In genomic region chr11:97799994-97800690, GRCm38 (mm10) we compare ENCODE assay signal across 8 mouse cellular contexts. TPM values are rescaled to one million over a fixed set of nuclear protein-coding genes. Genes with fewer than 3 reads are reported as not detected.
DNase-seq lines count a peak whose midpoint lies in the region; ATAC-seq and TF ChIP-seq lines count a peak whose summit lies in the region.

No protein-coding gene starts in this region.

- intact Hi-C loops in heart, adult 2 months (cut with DNase I), result loop anchor here (2.0 kb wide), 2 partner anchors 17 to 41 kb away; partner anchors contain the start of gene B230217C12Rik

- peaks cover 19% of the 10 kb centered on the region for H3K4me1 ChIP-seq in heart, adult 2 months (ENCODE audit: control insufficient read depth, insufficient read depth, low read length)
- peaks cover 27% of the 10 kb centered on the region for H3K4me1 ChIP-seq in kidney, adult 2 months (ENCODE audit: control insufficient read depth, insufficient read depth, low read length)
- peaks cover 45% of the 10 kb centered on the region for H3K4me1 ChIP-seq in lung, embryonic 16.5 days (replicated peaks; ENCODE audit: control insufficient read depth, insufficient read depth, low read length)
- H3K4me1 ChIP-seq in olfactory bulb, adult 2 months (ENCODE audit: control insufficient read depth, insufficient read depth, low read length), result peaks cover 22% of the 10 kb centered on the region

- TF ChIP-seq CTCF in Patski (IDR thresholded peaks at IDR 0.05), result no peak
- no peak for TF ChIP-seq CTCF in heart, adult 2 months (IDR thresholded peaks at IDR 0.05)
- no peak for TF ChIP-seq CTCF in kidney, adult 2 months (conservative IDR thresholded peaks at IDR 0.05; ENCODE audit: insufficient read depth, insufficient read length, low read depth, low read length)
- TF ChIP-seq CTCF in olfactory bulb, adult 2 months (IDR thresholded peaks at IDR 0.05; ENCODE audit: insufficient read depth, low read depth, low read length), result no peak

- POLR2A ChIA-PET in Patski (lab: Charles Lee), result interaction anchor here (0.6 to 6.7 kb wide), 5 partner anchors 11 to 212 kb away, joined by 3 to 133 read pairs (median 3); partner anchors contain the start of gene Fbxo47

- TF ChIP-seq EP300 in heart, adult 2 months (IDR thresholded peaks at IDR 0.05; ENCODE audit: insufficient read depth, low read depth, low read length), result 0 out of 2 replicates have a peak, but pooled peaks have one; percentile 7

- H3K4me3 ChIP-seq in heart, adult 2 months, result peak overlapping the region; percentile 99
- H3K4me3 ChIP-seq in kidney, adult 2 months (ENCODE audit: insufficient read depth, low read depth, low read length), result peak overlapping the region; percentile 90
- H3K4me3 ChIP-seq in lung, embryonic 16.5 days (ENCODE audit: low read length), result peak overlapping the region; percentile 94
- peak overlapping the region; percentile 85 for H3K4me3 ChIP-seq in olfactory bulb, adult 2 months (ENCODE audit: insufficient read depth, low read depth, low read length)

- peak; percentile 54 to 66 for DNase-seq in B cell, adult 2 months
- DNase-seq in Patski (ENCODE audit: low read depth, low spot score), result no peak
- peak; percentile 77 for DNase-seq in embryo, embryonic 10.5 days (ENCODE audit: low spot score)
- peak; percentile 86 to 91 for DNase-seq in heart, adult 2 months
- peak; percentile 92 for DNase-seq in kidney, adult 2 months
- peak; percentile 73 to 84 for DNase-seq in urinary bladder, postnatal 36 days (ENCODE audit: low spot score in 2 of 2)

- WGBS in heart, adult 2 months, result 1% methylated on average over 32 of the region's 43 CpGs
- WGBS in kidney, adult 2 months, result under 1% methylated on average over 39 of the region's 43 CpGs
- WGBS in lung, embryonic 16.5 days, result 0% methylated on average over 27 of the region's 43 CpGs
- WGBS in olfactory bulb, adult 2 months, result under 1% methylated on average over 34 of the region's 43 CpGs

- peak overlapping the region; percentile 99 for H3K27ac ChIP-seq in heart, adult 2 months
- peak overlapping the region; percentile 96 for H3K27ac ChIP-seq in kidney, adult 2 months (ENCODE audit: insufficient read depth, low read depth, low read length)
- H3K27ac ChIP-seq in lung, embryonic 16.5 days (ENCODE audit: low read length), result peak overlapping the region; percentile 100
- H3K27ac ChIP-seq in olfactory bulb, adult 2 months (ENCODE audit: insufficient read depth, low read depth, low read length), result peak overlapping the region; percentile 89

- peaks cover 9% of the 10 kb centered on the region for H3K36me3 ChIP-seq in heart, adult 2 months (ENCODE audit: control insufficient read depth, insufficient read depth, low read length)
- H3K36me3 ChIP-seq in kidney, adult 2 months (ENCODE audit: control insufficient read depth, insufficient read depth, low read length), result no peaks in the 10 kb centered on the region
- no peaks in the 10 kb centered on the region for H3K36me3 ChIP-seq in lung, embryonic 16.5 days (ENCODE audit: control insufficient read depth, insufficient read depth, low read length)

- H3K9ac ChIP-seq in heart, adult 2 months (ENCODE audit: low read depth, low read length), result peak overlapping the region; percentile 90
- peak overlapping the region; percentile 97 for H3K9ac ChIP-seq in lung, embryonic 16.5 days (ENCODE audit: low read length)

- no peaks in the 10 kb centered on the region for H3K27me3 ChIP-seq in Patski
- no peaks in the 10 kb centered on the region for H3K27me3 ChIP-seq in heart, adult 2 months (ENCODE audit: control insufficient read depth, insufficient read depth, low read length)
- H3K27me3 ChIP-seq in kidney, adult 2 months (replicated peaks; ENCODE audit: control insufficient read depth, insufficient read depth, low read length), result no peaks in the 10 kb centered on the region
- H3K27me3 ChIP-seq in lung, embryonic 16.5 days (ENCODE audit: control insufficient read depth, insufficient read depth, low read depth, low read length), result no peaks in the 10 kb centered on the region

- in situ Hi-C loops in Patski (cut with MboI; ENCODE audit: low pct_unique_long_range_greater_than_20kb), result loop anchor here (5.0 kb wide), 2 partner anchors 82 to 187 kb away; partner anchors contain the start of genes Fbxo47 and Plxdc1

- peak overlapping the region; percentile 64 for H3K4me2 ChIP-seq in lung, embryonic 16.5 days (ENCODE audit: low read depth, low read length)

- H3K79me2 ChIP-seq in heart, adult 2 months (replicated peaks; ENCODE audit: control insufficient read depth, insufficient read depth, low read length), result no peaks in the 10 kb centered on the region

- peak; percentile 42 for ATAC-seq in Patski
- ATAC-seq in lung, embryonic 16.5 days (ENCODE audit: low read depth), result peak; percentile 78

- CTCF ChIA-PET in Patski (lab: Charles Lee), result interaction anchor here (1.6 to 4.3 kb wide), 3 partner anchors 13 to 23 kb away, joined by 4 to 32 read pairs (median 9); no protein-coding TSS in a partner anchor

- H3K9me3 ChIP-seq in lung, embryonic 16.5 days (ENCODE audit: control insufficient read depth, low read length), result no peaks in the 10 kb centered on the region

- peak; percentile 56; the same call in 1 of the 2 replicates for TF ChIP-seq POLR2A in heart, adult 2 months (IDR thresholded peaks at IDR 0.05; ENCODE audit: insufficient read depth, low read depth, low read length)
- TF ChIP-seq POLR2A in kidney, adult 2 months (IDR thresholded peaks at IDR 0.05; ENCODE audit: low read depth, low read length), result peak; percentile 37
- TF ChIP-seq POLR2A in olfactory bulb, adult 2 months (IDR thresholded peaks at IDR 0.05; ENCODE audit: insufficient read depth, low read depth, low read length), result no peak

RNA-seq across cellular contexts. Expression of gene Lasp1, which starts 1.3 kb away (rescaled TPM):
- polyA plus RNA-seq in Patski (2021), result 246 TPM
- 10 to 100 TPM; 28.2 to 31.6 TPM for total RNA-seq in heart, adult 2 months (2021)
- 31.1 and 38.5 TPM in 2 replicates for polyA plus RNA-seq in heart, adult 2 months (2012; rRNA removed)
- 106 and 110 TPM in 2 replicates for polyA plus RNA-seq in kidney, adult 2 months (2012; rRNA removed)
- 163 and 167 TPM in 2 replicates for polyA plus RNA-seq in lung, embryonic 16.5 days (2015; fragmentation: Nextera tagmentation; extraction: Ambion mirVana)
- polyA plus RNA-seq in olfactory bulb, adult 2 months (2012; ENCODE audit: insufficient read depth, insufficient read length, low replicate concordance, missing spikeins), result not detected in 2 replicates

RNA-seq across cellular contexts. Expression of gene Rpl23, which starts 17.9 kb away (rescaled TPM):
- polyA plus RNA-seq in Patski (2021), result 568 TPM
- 100 to 1,000 TPM; 509 to 574 TPM for total RNA-seq in heart, adult 2 months (2021)
- 103 and 140 TPM in 2 replicates for polyA plus RNA-seq in heart, adult 2 months (2012; rRNA removed)
- polyA plus RNA-seq in kidney, adult 2 months (2012; rRNA removed), result 118 and 181 TPM in 2 replicates
- 495 and 578 TPM in 2 replicates for polyA plus RNA-seq in lung, embryonic 16.5 days (2015; fragmentation: Nextera tagmentation; extraction: Ambion mirVana)
- polyA plus RNA-seq in olfactory bulb, adult 2 months (2012; ENCODE audit: insufficient read depth, insufficient read length, low replicate concordance, missing spikeins), result 695 TPM in 1 of 2 replicates, not detected in the other

RNA-seq across cellular contexts. Expression of gene 1700001P01Rik, which starts 24.4 kb away (rescaled TPM):
- 0.10 TPM for polyA plus RNA-seq in Patski (2021)
- total RNA-seq in heart, adult 2 months (2021), result not detected
- polyA plus RNA-seq in heart, adult 2 months (2012; rRNA removed), result 0.20 TPM in 1 of 2 replicates, not detected in the other
- polyA plus RNA-seq in kidney, adult 2 months (2012; rRNA removed), result not detected in 2 replicates
- polyA plus RNA-seq in lung, embryonic 16.5 days (2015; fragmentation: Nextera tagmentation; extraction: Ambion mirVana), result 0.35 TPM in 1 of 2 replicates, not detected in the other
- not detected in 2 replicates for polyA plus RNA-seq in olfactory bulb, adult 2 months (2012; ENCODE audit: insufficient read depth, insufficient read length, low replicate concordance, missing spikeins)

RNA-seq across cellular contexts. Expression of gene Cwc25, which starts 33.8 kb away (rescaled TPM):
- 20.1 TPM for polyA plus RNA-seq in Patski (2021)
- 1 to 10 TPM; 7.6 to 7.9 TPM for total RNA-seq in heart, adult 2 months (2021)
- 6.0 and 8.7 TPM in 2 replicates for polyA plus RNA-seq in heart, adult 2 months (2012; rRNA removed)
- polyA plus RNA-seq in kidney, adult 2 months (2012; rRNA removed), result 7.1 and 8.5 TPM in 2 replicates
- polyA plus RNA-seq in lung, embryonic 16.5 days (2015; fragmentation: Nextera tagmentation; extraction: Ambion mirVana), result 16.1 and 18.5 TPM in 2 replicates
- polyA plus RNA-seq in olfactory bulb, adult 2 months (2012; ENCODE audit: insufficient read depth, insufficient read length, low replicate concordance, missing spikeins), result not detected in 2 replicates

RNA-seq across cellular contexts. Expression of gene B230217C12Rik, which starts 40.4 kb away (rescaled TPM):
- polyA plus RNA-seq in Patski (2021), result 1.5 TPM
- 1 to 10 TPM in 1 of 2 experiments, under 1 TPM in 1; 0.64 to 1.6 TPM for total RNA-seq in heart, adult 2 months (2021)
- 2.3 and 2.7 TPM in 2 replicates for polyA plus RNA-seq in heart, adult 2 months (2012; rRNA removed)
- polyA plus RNA-seq in kidney, adult 2 months (2012; rRNA removed), result 2.0 TPM in 2 replicates
- 3.1 and 3.4 TPM in 2 replicates for polyA plus RNA-seq in lung, embryonic 16.5 days (2015; fragmentation: Nextera tagmentation; extraction: Ambion mirVana)
- polyA plus RNA-seq in olfactory bulb, adult 2 months (2012; ENCODE audit: insufficient read depth, insufficient read length, low replicate concordance, missing spikeins), result not detected in 2 replicates
